In the genomic region with DNA sequence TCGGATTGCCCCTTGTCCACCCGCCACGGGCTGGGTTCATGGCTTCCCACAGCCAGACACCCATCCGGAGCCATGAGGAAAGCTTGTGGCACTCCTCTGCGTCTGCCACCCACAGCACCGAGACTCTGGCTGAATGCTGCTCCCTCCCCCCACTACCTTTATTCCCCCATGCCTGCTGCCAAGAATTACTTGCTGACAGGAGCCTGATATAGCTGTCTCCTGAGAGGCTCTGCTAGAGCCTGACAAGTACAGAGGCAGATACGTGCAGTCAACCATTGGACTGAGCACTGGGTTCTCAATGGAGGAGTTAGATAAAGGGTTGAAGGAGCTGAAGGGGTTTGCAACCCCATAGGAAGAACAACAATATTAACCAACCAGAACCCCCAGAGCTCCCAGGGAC, we compare ENCODE assay signal across 14 mouse cellular contexts.
"Had no signal": no experiment of that assay in that cellular context is flagged by ENCODE, and none has a peak within 500 bp of the region (broad histone marks: within the 10 kb centered on the region; RNA-seq: fewer than 3 reads in every experiment).

No protein-coding gene starts in this region.

- H3K4me2 ChIP-seq: kidney, embryonic 15.5 days; liver, embryonic 11.5 days; liver, embryonic 15.5 days; midbrain, embryonic 13.5 days; neural tube, embryonic 12.5 days had no signal

- H3K9me3 ChIP-seq: kidney, embryonic 15.5 days; limb, embryonic 10.5 days; liver, embryonic 15.5 days; midbrain, embryonic 13.5 days; neural tube, embryonic 12.5 days had no signal

- H3K36me3 ChIP-seq: kidney, embryonic 15.5 days; limb, embryonic 10.5 days; liver, embryonic 15.5 days; midbrain, embryonic 13.5 days; neural tube, embryonic 12.5 days had no signal

- DNase-seq: kidney, postnatal 14 days; lung, adult 2 months; lung, postnatal 36 days; thymus, adult 2 months; thymus, postnatal 25 days had no signal

- H3K27me3 ChIP-seq: kidney, embryonic 15.5 days; liver, embryonic 15.5 days; midbrain, embryonic 13.5 days; neural tube, embryonic 12.5 days had no signal

- ATAC-seq: lung, postnatal 0 days; midbrain, embryonic 13.5 days had no signal

- H3K9ac ChIP-seq: kidney, embryonic 15.5 days; liver, embryonic 15.5 days; midbrain, embryonic 13.5 days; neural tube, embryonic 12.5 days had no signal

- H3K4me1 ChIP-seq: kidney, embryonic 15.5 days; limb, embryonic 10.5 days; liver, embryonic 15.5 days; midbrain, embryonic 13.5 days; neural tube, embryonic 12.5 days had no signal

- H3K4me3 ChIP-seq: kidney, embryonic 15.5 days; left cerebral cortex, adult 2 months; limb, embryonic 10.5 days; liver, embryonic 15.5 days; midbrain, embryonic 13.5 days; neural tube, embryonic 12.5 days had no signal

- H3K27ac ChIP-seq: kidney, embryonic 15.5 days; left cerebral cortex, adult 2 months; limb, embryonic 10.5 days; liver, embryonic 15.5 days; midbrain, embryonic 13.5 days; neural tube, embryonic 12.5 days; stomach, postnatal 0 days had no signal
